In genomic region chr13:57660523-57660922, GRCm38 (mm10) we compare ENCODE assay signal across 13 mouse cellular contexts.
"Had no signal": no experiment of that assay in that cellular context is flagged by ENCODE, and none has a peak within 500 bp of the region (broad histone marks: within the 10 kb centered on the region; RNA-seq: fewer than 3 reads in every experiment).

No protein-coding gene starts in this region.

- ATAC-seq: midbrain, embryonic 15.5 days had no signal

- H3K27me3 ChIP-seq: lung, embryonic 15.5 days; midbrain, embryonic 15.5 days; neural tube, embryonic 12.5 days had no signal

- H3K4me3 ChIP-seq: layer of hippocampus, adult 2 months; limb, embryonic 12.5 days; lung, embryonic 15.5 days; midbrain, embryonic 15.5 days; neural tube, embryonic 12.5 days had no signal

- DNase-seq: kidney, adult 11 months; kidney, adult 9 months; kidney, postnatal 36 days; right cerebral cortex, postnatal 4 days; spleen, adult 18-20 months; thymus, adult 18-20 months; thymus, postnatal 14 days had no signal

- H3K36me3 ChIP-seq: limb, embryonic 12.5 days; lung, embryonic 15.5 days; midbrain, embryonic 15.5 days; neural tube, embryonic 12.5 days had no signal

- H3K4me2 ChIP-seq: limb, embryonic 12.5 days; lung, embryonic 15.5 days; midbrain, embryonic 15.5 days; neural tube, embryonic 12.5 days had no signal

- H3K9me3 ChIP-seq: limb, embryonic 12.5 days; lung, embryonic 15.5 days; midbrain, embryonic 15.5 days; neural tube, embryonic 12.5 days had no signal

- H3K4me1 ChIP-seq: lung, embryonic 15.5 days; midbrain, embryonic 15.5 days; neural tube, embryonic 12.5 days had no signal

- H3K9ac ChIP-seq: limb, embryonic 12.5 days; lung, embryonic 15.5 days; midbrain, embryonic 15.5 days; neural tube, embryonic 12.5 days had no signal

- H3K27ac ChIP-seq: kidney, postnatal 0 days; layer of hippocampus, adult 2 months; limb, embryonic 12.5 days; lung, embryonic 15.5 days; midbrain, embryonic 15.5 days; neural tube, embryonic 12.5 days had no signal
